Mouse (Mus musculus) neural tube, embryonic 14.5 days (tissue): ENCODE results near the gene Pik3r2. TPM values are rescaled to one million over a fixed set of nuclear protein-coding genes. Genes with fewer than 3 reads are reported as not detected.

ENCODE experiments used
- ATAC-seq: fragments of 200-750 bp; cut with Nextera tagmentation; 2 replicates; pipeline ENCODE4 v1.8.0; 2017; ENCODE audit warnings: low read depth, mild to moderate bottlenecking, moderate TSS enrichment, moderate library complexity
- H3K27ac ChIP-seq: fragments of 300-500 bp; sonication (generic); 2 replicates; pipeline ENCODE4 v1.5.1; 2014; ENCODE audit warnings: low read depth, mild to moderate bottlenecking, control low read depth, low read length, moderate library complexity, mixed read lengths
- H3K27me3 ChIP-seq: fragments of 300-500 bp; sonication (generic); 2 replicates; pipeline ENCODE4 v1.6.1; 2014; ENCODE audit warnings: low read length; ENCODE audit not compliant: control insufficient read depth, insufficient read depth
- H3K36me3 ChIP-seq: fragments of 300-500 bp; sonication (generic); 2 replicates; pipeline ENCODE4 v1.6.1; 2014; ENCODE audit warnings: low read length, mixed read lengths; ENCODE audit not compliant: control insufficient read depth, insufficient read depth
- H3K4me1 ChIP-seq: fragments of 300-500 bp; sonication (generic); 2 replicates; pipeline ENCODE4 v1.6.1; 2014; ENCODE audit warnings: low read length; ENCODE audit not compliant: control insufficient read depth, insufficient read depth
- H3K4me2 ChIP-seq: fragments of 300-500 bp; sonication (generic); 2 replicates; pipeline ENCODE4 v1.6.1; 2014; ENCODE audit warnings: mild to moderate bottlenecking, low read depth, low read length, control low read depth
- H3K4me3 ChIP-seq: fragments of 300-500 bp; sonication (generic); 2 replicates; pipeline ENCODE4 v1.5.1; 2014; ENCODE audit warnings: low read depth, low read length, control low read depth, mixed read lengths
- H3K9ac ChIP-seq: fragments of 300-500 bp; sonication (generic); replicated peaks from 2 replicates; pipeline ENCODE4 v1.6.1; 2014; ENCODE audit warnings: low read depth, mild to moderate bottlenecking, control low read depth, low read length, mixed read lengths
- H3K9me3 ChIP-seq: fragments of 300-500 bp; sonication (generic); 2 replicates; pipeline ENCODE4 v1.6.1; 2016; ENCODE audit warnings: low read length; ENCODE audit not compliant: control insufficient read depth
- WGBS: fragments of 180-500 bp; shearing (Covaris S2); extraction: QIAGEN DNeasy Blood & Tissue Kit; methylation state at CpG from one replicate; pipeline ENCODE4 v1.1.7; 2014; 5-methylcytosine and 5-hydroxymethylcytosine counted together
- polyA plus RNA-seq: library from polyadenylated mRNA; unstranded; fragments of >200 nt; fragmentation: Nextera tagmentation; extraction: Ambion mirVana; gene quantifications from 2 replicates; pipeline ENCODE4 v1.2.1, GENCODE M21; 2014

Gene Pik3r2
- polyA plus RNA-seq, 1 experiment from 2014 or later, result 72.2 TPM

DNA sequence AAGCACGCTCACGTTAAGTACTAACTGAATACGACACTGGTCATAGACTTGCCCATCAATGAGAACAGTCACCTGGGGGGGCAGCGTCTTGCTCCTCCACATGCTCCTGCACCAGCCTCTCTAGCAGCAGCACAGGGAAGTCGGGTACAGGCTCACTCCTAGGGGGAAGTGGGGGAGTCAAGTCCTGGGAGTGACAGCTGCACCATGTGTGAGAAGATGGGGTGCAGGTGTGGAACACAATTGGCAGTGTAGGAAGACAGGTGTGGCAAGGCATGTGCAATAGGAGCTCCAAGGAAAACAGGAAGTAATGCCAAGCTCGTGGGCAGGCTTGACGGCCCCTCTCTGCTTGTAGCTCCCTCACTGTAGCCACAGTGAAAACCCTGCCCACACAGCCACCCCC, 5.3 kb downstream of the Pik3r2 start:
- Histone ChIP-seq H3K27ac (no peak overlapping the region), H3K4me1 (peaks cover 29% of the 10 kb centered on the region), H3K9ac (no peak overlapping the region), H3K27me3 (no peaks in the 10 kb centered on the region), H3K9me3 (no peaks in the 10 kb centered on the region), H3K4me3 (no peak overlapping the region), H3K4me2 (no peak overlapping the region), H3K36me3 (peaks cover 53% of the 10 kb centered on the region)
- WGBS, result 92% methylated on average over 7 of the region's 7 CpGs
- ATAC-seq, result no peak

DNA sequence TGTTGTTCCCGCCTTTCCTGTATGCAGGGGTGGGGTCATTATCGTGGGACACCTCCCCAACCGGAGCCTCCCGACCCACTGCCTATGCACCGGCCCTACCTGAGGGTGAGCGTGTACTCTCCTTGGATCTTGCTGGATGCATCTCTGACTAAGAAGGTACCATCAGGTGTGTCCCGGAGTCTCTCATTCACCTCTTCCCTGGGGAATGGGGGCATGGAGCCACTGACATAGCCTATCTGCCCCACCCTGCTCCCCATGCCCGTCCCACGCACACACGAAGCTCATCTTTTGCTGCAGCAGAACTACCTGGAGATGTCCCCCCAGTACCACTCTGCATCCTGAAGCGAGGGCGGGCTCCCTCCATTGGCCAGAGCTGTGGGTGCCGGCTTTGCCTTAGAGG, 5.8 kb downstream of the Pik3r2 start:
- Histone ChIP-seq H3K27me3 (no peaks in the 10 kb centered on the region), H3K4me1 (peaks cover 29% of the 10 kb centered on the region), H3K27ac (no peak overlapping the region), H3K9me3 (no peaks in the 10 kb centered on the region), H3K36me3 (peaks cover 53% of the 10 kb centered on the region), H3K4me2 (no peak overlapping the region), H3K4me3 (no peak overlapping the region), H3K9ac (no peak overlapping the region)
- 98% methylated on average over 13 of the region's 13 CpGs for WGBS
- no peak for ATAC-seq

DNA sequence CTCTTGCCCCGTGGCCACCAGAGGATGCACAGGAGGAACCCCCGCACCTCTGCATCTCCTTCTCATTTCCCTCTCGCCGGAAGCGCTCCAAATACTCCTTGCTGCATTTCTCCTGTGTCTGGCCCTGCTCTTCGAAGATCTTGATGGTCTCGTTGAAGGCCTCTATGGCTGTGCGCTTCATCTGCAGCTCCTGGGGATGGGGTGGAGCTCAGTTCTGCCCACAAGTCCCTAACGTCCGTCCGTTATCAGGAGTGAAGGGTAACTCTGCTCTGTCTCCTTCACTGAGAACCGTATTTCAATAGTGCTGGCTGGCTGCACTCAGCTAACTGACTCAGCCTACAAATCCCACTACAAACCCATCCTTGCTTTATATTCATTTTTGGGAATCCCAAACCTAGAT, 6.7 kb downstream of the Pik3r2 start:
- Histone ChIP-seq H3K4me3 (no peak overlapping the region), H3K27ac (no peak overlapping the region), H3K9me3 (no peaks in the 10 kb centered on the region), H3K4me1 (peaks cover 21% of the 10 kb centered on the region), H3K4me2 (no peak overlapping the region), H3K27me3 (no peaks in the 10 kb centered on the region), H3K36me3 (peaks cover 53% of the 10 kb centered on the region), H3K9ac (no peak overlapping the region)
- ATAC-seq, result no peak
- 75% methylated on average over 12 of the region's 12 CpGs for WGBS

DNA sequence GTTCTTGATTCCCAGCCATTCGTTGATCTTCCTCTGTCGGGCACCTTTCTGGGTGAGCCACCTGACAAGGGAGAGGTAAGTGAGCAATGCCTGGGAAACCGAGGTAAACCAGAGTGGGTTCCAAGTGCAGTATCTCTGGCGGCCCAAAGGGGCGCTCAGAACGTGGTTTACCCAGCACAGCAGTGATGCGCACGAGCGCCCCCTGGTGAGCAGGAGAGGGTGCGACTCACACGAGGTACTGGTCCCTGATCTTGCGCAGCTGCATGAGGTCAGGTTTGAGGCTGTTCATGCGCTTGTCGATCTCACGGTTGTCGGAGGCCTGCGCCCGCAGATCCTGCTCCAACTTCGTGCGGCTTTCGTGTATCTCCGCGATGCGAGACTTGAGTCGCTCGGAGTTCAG, 7.2 kb downstream of the Pik3r2 start:
- Histone ChIP-seq H3K36me3 (peaks cover 50% of the 10 kb centered on the region), H3K27ac (no peak overlapping the region)

DNA sequence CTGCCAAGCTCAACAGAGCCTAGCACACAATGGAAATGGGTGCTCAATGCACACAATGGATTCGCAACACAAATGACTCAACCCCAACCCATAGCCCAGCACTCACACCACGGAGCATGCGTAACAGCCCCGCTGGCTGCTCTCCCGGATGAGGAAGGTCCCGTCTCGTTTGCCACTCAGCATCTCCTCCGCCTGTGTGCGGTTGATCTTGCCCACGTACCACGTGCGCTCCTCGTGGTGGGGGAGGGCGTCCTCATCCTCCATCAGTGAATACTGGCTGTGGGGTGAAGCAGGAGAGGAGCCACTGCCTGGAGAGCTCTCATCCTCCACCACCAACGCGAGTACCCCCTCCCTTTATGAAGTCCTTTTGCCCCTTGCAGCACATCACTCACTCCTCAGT, 7.6 kb downstream of the Pik3r2 start:
- Histone ChIP-seq H3K4me3 (no peak overlapping the region), H3K4me1 (peaks cover 13% of the 10 kb centered on the region), H3K9me3 (no peaks in the 10 kb centered on the region), H3K27me3 (no peaks in the 10 kb centered on the region), H3K4me2 (no peak overlapping the region), H3K36me3 (peaks cover 46% of the 10 kb centered on the region), H3K9ac (no peak overlapping the region), H3K27ac (no peak overlapping the region)
- 86% methylated on average over 16 of the region's 16 CpGs for WGBS
- ATAC-seq, result peak; percentile 19; the same call in 1 of the 2 replicates

More for the DNA sequence above, 7.2 kb downstream of the Pik3r2 start:
- Histone ChIP-seq H3K4me3 (no peak overlapping the region), H3K9ac (no peak overlapping the region), H3K4me2 (no peak overlapping the region), H3K9me3 (no peaks in the 10 kb centered on the region), H3K4me1 (peaks cover 17% of the 10 kb centered on the region), H3K27me3 (no peaks in the 10 kb centered on the region)
- WGBS, result 8% methylated on average over 26 of the region's 26 CpGs
- peak; percentile 73 for ATAC-seq

DNA sequence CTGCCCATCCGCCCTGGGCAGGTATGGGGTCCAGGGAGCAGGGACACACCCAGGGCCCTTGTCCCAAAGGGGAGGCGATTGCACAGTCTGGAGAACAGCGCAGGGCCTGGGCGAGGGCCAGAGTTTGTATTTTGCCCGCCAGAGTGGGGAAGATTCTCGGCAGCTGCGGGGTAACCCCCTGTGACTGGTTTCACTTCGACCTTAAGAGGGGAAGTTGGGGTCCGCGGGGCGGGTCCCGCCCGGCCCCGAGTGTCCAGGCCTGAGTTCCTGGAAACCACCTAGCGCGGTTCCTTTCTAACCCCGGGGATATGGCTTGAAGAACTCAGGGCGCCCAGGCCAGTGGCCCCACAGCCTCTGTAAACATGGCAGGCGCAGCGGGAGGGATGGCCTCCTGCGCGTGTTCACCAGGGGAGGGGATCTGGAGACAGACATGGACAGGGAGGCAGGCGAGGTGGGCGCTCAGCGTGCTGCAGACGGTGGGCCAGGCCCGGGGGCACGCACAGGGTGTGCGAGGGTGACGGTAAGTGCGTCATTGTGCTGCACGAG, 8.2 kb downstream of the Pik3r2 start:
- H3K9me3 ChIP-seq, result no peaks in the 10 kb centered on the region
- 96% methylated on average over 32 of the region's 32 CpGs for WGBS
- H3K36me3 ChIP-seq, result peaks cover 45% of the 10 kb centered on the region
- H3K27ac ChIP-seq, result no peak overlapping the region
- H3K9ac ChIP-seq, result no peak overlapping the region
- no peak for ATAC-seq
- H3K27me3 ChIP-seq, result no peaks in the 10 kb centered on the region
- no peak overlapping the region for H3K4me2 ChIP-seq
- H3K4me1 ChIP-seq, result peaks cover 7% of the 10 kb centered on the region
- H3K4me3 ChIP-seq, result no peak overlapping the region

DNA sequence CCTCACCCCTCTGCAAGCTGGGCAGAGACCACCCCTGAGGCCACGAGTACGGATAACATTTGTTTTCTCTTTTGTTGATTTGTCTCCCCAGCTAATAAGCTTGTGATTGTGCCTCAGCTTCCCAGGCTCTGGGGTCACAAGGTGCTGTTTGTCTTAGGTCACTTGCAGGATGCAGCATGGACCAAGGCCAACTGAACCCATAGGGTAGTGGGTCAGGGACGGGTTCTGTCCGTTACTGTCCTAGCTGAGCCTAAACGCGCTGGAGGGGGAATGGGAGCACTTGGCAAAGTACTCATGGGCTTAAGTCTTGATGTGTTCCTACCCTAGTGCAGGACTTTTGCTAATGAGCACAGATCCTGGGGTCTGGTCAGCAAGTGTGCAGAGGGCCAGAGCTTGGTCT, 9.0 kb downstream of the Pik3r2 start:
- 86% methylated on average over 6 of the region's 6 CpGs for WGBS
- peaks cover 45% of the 10 kb centered on the region for H3K36me3 ChIP-seq

DNA sequence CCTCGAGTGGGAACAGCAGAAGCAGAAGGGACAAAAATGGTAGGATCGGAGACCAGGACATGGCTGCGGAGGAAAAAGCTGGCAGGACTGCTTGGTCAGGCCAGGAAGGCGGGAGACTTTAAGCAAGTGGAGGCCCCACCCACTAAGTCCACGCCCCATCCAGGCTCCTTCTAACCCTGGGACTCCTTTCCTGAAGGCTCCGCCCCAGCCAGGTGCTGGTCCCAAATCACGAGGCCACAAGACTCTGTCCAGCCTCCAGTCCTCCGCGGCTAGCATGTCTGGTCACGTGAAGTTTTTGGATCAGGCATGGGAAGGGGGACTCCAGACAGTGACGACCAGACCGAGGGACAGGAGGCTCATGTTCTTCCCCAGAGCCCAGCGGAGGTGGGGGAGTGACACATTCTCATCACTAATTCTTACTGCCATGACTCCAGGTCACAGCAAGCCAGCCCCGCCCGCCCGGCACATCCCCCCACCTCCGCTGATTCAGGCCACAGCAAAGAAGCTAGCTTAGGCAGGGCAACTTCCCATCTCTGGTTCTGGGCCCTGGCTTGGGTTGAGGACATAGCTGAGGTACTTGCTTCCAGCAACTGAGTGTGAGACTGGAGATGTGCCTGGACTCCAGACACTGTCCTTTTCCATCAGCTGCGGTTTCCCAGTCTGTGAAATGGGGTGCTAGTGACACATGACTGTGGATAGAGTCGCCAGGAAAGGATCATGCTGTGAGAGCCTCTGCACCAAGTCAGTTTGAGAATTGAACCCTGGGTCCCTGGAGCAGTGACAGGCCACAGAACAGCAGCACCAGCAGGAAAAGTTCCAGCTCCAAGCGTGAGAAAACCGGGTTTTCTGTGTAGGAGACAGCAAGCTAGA, 9.7 kb downstream of the Pik3r2 start:
- ATAC-seq, result no peak
- Histone ChIP-seq H3K9ac (peak overlapping the region; percentile 39), H3K4me2 (peak overlapping the region; percentile 42; the same call in 1 of the 2 replicates), H3K27ac (no peak overlapping the region), H3K36me3 (peaks cover 40% of the 10 kb centered on the region), H3K9me3 (no peaks in the 10 kb centered on the region), H3K4me3 (no peak overlapping the region), H3K4me1 (peaks cover 3% of the 10 kb centered on the region; the same call in 1 of the 2 replicates), H3K27me3 (no peaks in the 10 kb centered on the region)
- WGBS, result 9% methylated on average over 21 of the region's 21 CpGs

More for the DNA sequence above, 9.0 kb downstream of the Pik3r2 start:
- H3K4me1 ChIP-seq, result peaks cover 3% of the 10 kb centered on the region; the same call in 1 of the 2 replicates
- H3K9ac ChIP-seq, result no peak overlapping the region
- no peaks in the 10 kb centered on the region for H3K27me3 ChIP-seq
- H3K4me2 ChIP-seq, result no peak overlapping the region
- no peak for ATAC-seq
- H3K27ac ChIP-seq, result no peak overlapping the region
- no peaks in the 10 kb centered on the region for H3K9me3 ChIP-seq
- H3K4me3 ChIP-seq, result no peak overlapping the region
